Comparison of ENCODE assay signal across 11 mouse cellular contexts in the genomic region with DNA sequence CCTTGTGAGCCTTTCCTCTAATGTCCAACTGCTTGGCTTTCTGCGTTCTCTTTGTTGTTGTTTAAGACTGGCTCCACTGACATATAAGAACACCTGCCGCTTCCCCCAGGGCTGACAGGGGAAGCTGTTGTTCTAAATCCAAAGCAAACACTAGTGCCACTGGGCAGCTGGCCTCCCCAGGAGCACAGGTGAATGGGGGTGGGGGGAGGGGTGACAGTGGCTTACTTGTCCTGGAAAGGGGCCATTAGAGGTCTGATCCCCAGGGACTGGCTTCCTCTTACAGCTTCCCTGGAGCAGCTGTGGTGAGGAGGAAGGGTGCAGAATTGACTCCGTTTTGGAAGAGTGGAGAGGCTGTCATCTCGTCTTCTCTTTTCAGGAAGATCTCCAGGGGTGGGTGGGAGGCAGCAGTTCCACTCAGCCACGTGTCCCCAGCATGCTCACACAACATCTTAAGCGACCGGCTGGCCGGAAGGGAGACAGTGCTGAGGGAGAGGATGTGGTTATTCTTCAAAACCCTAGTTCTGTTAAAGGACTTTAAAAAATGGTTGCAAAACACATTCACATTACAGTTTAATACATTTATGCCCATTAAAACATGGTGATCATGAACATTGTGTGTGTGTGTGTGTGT.
A peak's percentile ranks its signal among the peaks of the same experiment; 100 is the strongest.
DNase-seq lines count a peak whose midpoint lies in the region; ATAC-seq and TF ChIP-seq lines count a peak whose summit lies in the region.
"Had no signal": no experiment of that assay in that cellular context is flagged by ENCODE, and none has a peak within 500 bp of the region (broad histone marks: within the 10 kb centered on the region; RNA-seq: fewer than 3 reads in every experiment).

No protein-coding gene starts in this region.

- TF ChIP-seq CTCF in small intestine, adult 2 months (IDR thresholded peaks at IDR 0.05; ENCODE audit: extremely low read depth, insufficient read length, insufficient replicate concordance, low read depth, low read length), result no peak

- ATAC-seq in hindbrain, embryonic 15.5 days (ENCODE audit: low FRiP score, low read depth), result 0 out of 2 replicates have a peak, but pooled peaks have one; percentile 44
- no peak for ATAC-seq in hindbrain, embryonic 14.5 days (ENCODE audit: low FRiP score)
- peak; percentile 91 to 94 for ATAC-seq in hematopoietic stem cell, adult 5-6 weeks (replicated peaks in 1 of 2; ENCODE audit: insufficient read depth in 1 of 2, low FRiP score in 2 of 2, low TSS enrichment in 1 of 2, low read depth in 1 of 2, poor library complexity in 2 of 2, severe bottlenecking in 2 of 2)
- ATAC-seq in erythroblast, adult 5-6 weeks (replicated peaks; ENCODE audit: low FRiP score, poor library complexity, severe bottlenecking), result no peak
- ATAC-seq in cerebellum, adult (ENCODE audit: insufficient number of reproducible peaks, low FRiP score, low TSS enrichment), result no peak
- ATAC-seq: lung, postnatal 0 days had no signal

- DNase-seq in hindbrain, embryonic 14.5 days (ENCODE audit: low spot score), result no peak
- DNase-seq in CD4-positive, CD25-positive, alpha-beta regulatory T cell, adult 2 months (ENCODE audit: low read depth, low spot score), result peak; percentile 75
- no peak for DNase-seq in right cerebral cortex, postnatal 14 days
- DNase-seq: cerebellum, adult 8-10 months had no signal

- H3K4me2 ChIP-seq in hindbrain, embryonic 15.5 days, result no peak overlapping the region
- H3K4me2 ChIP-seq in hindbrain, embryonic 14.5 days (replicated peaks), result no peak overlapping the region
- H3K4me2 ChIP-seq: heart, embryonic 15.5 days had no signal

- H3K36me3 ChIP-seq in hindbrain, embryonic 15.5 days, result no peaks in the 10 kb centered on the region
- H3K36me3 ChIP-seq in hindbrain, embryonic 14.5 days (replicated peaks; ENCODE audit: control insufficient read depth, insufficient read depth), result no peaks in the 10 kb centered on the region
- no peaks in the 10 kb centered on the region for H3K36me3 ChIP-seq in small intestine, adult 2 months (ENCODE audit: control insufficient read depth, insufficient read depth, low read length)
- H3K36me3 ChIP-seq: heart, embryonic 15.5 days had no signal

- H3K9me3 ChIP-seq in hindbrain, embryonic 15.5 days, result no peaks in the 10 kb centered on the region
- no peaks in the 10 kb centered on the region for H3K9me3 ChIP-seq in hindbrain, embryonic 14.5 days (ENCODE audit: control insufficient read depth, low read length)
- H3K9me3 ChIP-seq: heart, embryonic 15.5 days had no signal

- no peak overlapping the region for H3K9ac ChIP-seq in hindbrain, embryonic 15.5 days
- H3K9ac ChIP-seq in hindbrain, embryonic 14.5 days, result no peak overlapping the region
- H3K9ac ChIP-seq: heart, embryonic 15.5 days had no signal

- H3K4me3 ChIP-seq in hindbrain, embryonic 15.5 days, result no peak overlapping the region
- no peak overlapping the region for H3K4me3 ChIP-seq in hindbrain, embryonic 14.5 days (replicated peaks; ENCODE audit: low read length)
- no peak overlapping the region for H3K4me3 ChIP-seq in small intestine, adult 2 months (ENCODE audit: low read depth, low read length)
- H3K4me3 ChIP-seq: heart, embryonic 15.5 days had no signal

- WGBS in hindbrain, embryonic 15.5 days, result 44% methylated on average over 8 of the region's 8 CpGs
- WGBS in hindbrain, embryonic 14.5 days, result 27% methylated on average over 8 of the region's 8 CpGs
- 23% methylated on average over 8 of the region's 8 CpGs for WGBS in small intestine, adult 2 months

- H3K27me3 ChIP-seq in hindbrain, embryonic 15.5 days, result no peaks in the 10 kb centered on the region
- H3K27me3 ChIP-seq in hindbrain, embryonic 14.5 days (ENCODE audit: control insufficient read depth, insufficient read depth, low read length), result no peaks in the 10 kb centered on the region
- no peaks in the 10 kb centered on the region for H3K27me3 ChIP-seq in small intestine, adult 2 months (ENCODE audit: control insufficient read depth, insufficient read depth, low read length)
- H3K27me3 ChIP-seq: heart, embryonic 15.5 days had no signal

- H3K27ac ChIP-seq in hindbrain, embryonic 15.5 days (replicated peaks), result no peak overlapping the region
- H3K27ac ChIP-seq in hindbrain, embryonic 14.5 days, result no peak overlapping the region
- peak overlapping the region; percentile 18 for H3K27ac ChIP-seq in small intestine, adult 2 months (ENCODE audit: insufficient read depth, low read depth, low read length)
- H3K27ac ChIP-seq: heart, embryonic 15.5 days had no signal

- peaks cover 11% of the 10 kb centered on the region for H3K4me1 ChIP-seq in hindbrain, embryonic 15.5 days (replicated peaks)
- H3K4me1 ChIP-seq in hindbrain, embryonic 14.5 days (replicated peaks; ENCODE audit: control insufficient read depth, insufficient read depth, low read length), result peaks cover 9% of the 10 kb centered on the region
- H3K4me1 ChIP-seq in small intestine, adult 2 months (ENCODE audit: control insufficient read depth, insufficient read depth, insufficient read length, low read length), result peaks cover 12% of the 10 kb centered on the region

- 0 out of 2 replicates have a peak, but pooled peaks have one; percentile 15 for TF ChIP-seq POLR2A in small intestine, adult 2 months (IDR thresholded peaks at IDR 0.05; ENCODE audit: low read depth, low read length)

Comparison
In these comparisons a context has a peak if more than half of its experiments do, and no peak if none do; other contexts are left out.
1. ATAC-seq: peak in hindbrain, embryonic 15.5 days (single experiment) and hematopoietic stem cell, adult 5-6 weeks (2 of 2); none in hindbrain, embryonic 14.5 days (single experiment), erythroblast, adult 5-6 weeks (single experiment) and cerebellum, adult (single experiment).